Mouse (Mus musculus): ENCODE data around the gene Fbxl14. TPM values are rescaled to one million over a fixed set of nuclear protein-coding genes. Genes with fewer than 3 reads are reported as not detected.

Gene Fbxl14
- polyA plus RNA-seq, 1 experiment from 2014 or later: 2.1 TPM

GRCm38 (mm10) chr6:119486381-119487084 lies 7.1 kb downstream of the Fbxl14 start:
- Histone ChIP-seq H3K4me2 (no peak overlapping the region), H3K27ac (replicated peaks) (no peak overlapping the region), H3K36me3 (peaks cover 6% of the 10 kb centered on the region; the same call in 1 of the 2 replicates), H3K9me3 (replicated peaks) (no peaks in the 10 kb centered on the region), H3K27me3 (replicated peaks) (no peaks in the 10 kb centered on the region), H3K4me3 (replicated peaks) (no peak overlapping the region), H3K9ac (replicated peaks) (no peak overlapping the region), H3K4me1 (peaks cover 60% of the 10 kb centered on the region)
- no peak for ATAC-seq (ENCODE audit: low FRiP score)
- 88% methylated on average over 12 of the region's 12 CpGs for WGBS

GRCm38 (mm10) chr6:119487085-119487458 lies 7.6 kb downstream of the Fbxl14 start:
- no peak for ATAC-seq (ENCODE audit: low FRiP score)
- Histone ChIP-seq H3K4me3 (replicated peaks) (no peak overlapping the region), H3K4me1 (peaks cover 55% of the 10 kb centered on the region), H3K4me2 (no peak overlapping the region), H3K9ac (replicated peaks) (no peak overlapping the region), H3K27ac (replicated peaks) (no peak overlapping the region), H3K9me3 (replicated peaks) (no peaks in the 10 kb centered on the region), H3K27me3 (replicated peaks) (no peaks in the 10 kb centered on the region), H3K36me3 (peaks cover 6% of the 10 kb centered on the region; the same call in 1 of the 2 replicates)
- WGBS: 92% methylated on average over 7 of the region's 7 CpGs

DNA sequence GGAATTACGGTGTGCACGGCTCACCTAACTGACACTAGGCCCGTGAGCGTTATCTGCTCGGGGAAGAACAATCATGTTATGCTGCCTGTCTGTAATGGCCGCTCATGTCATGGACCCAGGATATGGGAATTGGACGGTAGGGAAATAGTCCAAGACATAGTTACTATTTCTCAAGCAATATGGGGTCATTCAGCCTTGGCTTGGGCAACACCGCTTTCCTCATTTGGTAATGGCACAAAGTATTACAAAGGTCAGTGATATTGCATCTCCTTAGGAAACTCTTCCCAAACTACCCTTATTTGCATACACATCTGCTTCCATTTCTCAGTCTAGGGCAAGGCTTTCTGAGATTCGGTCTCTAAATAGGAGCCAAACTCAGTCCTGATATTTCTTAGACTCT lies 8.2 kb downstream of the Fbxl14 start:
- peaks cover 6% of the 10 kb centered on the region; the same call in 1 of the 2 replicates for H3K36me3 ChIP-seq
- peaks cover 51% of the 10 kb centered on the region for H3K4me1 ChIP-seq
- no peak overlapping the region for H3K9ac ChIP-seq (replicated peaks)
- 92% methylated on average over 9 of the region's 9 CpGs for WGBS
- no peaks in the 10 kb centered on the region for H3K9me3 ChIP-seq (replicated peaks)
- H3K4me2 ChIP-seq: no peak overlapping the region
- ATAC-seq (ENCODE audit: low FRiP score): no peak
- no peak overlapping the region for H3K27ac ChIP-seq (replicated peaks)
- 0 out of 2 replicates have a peak, but pooled peaks cover 2% of the 10 kb centered on the region for H3K27me3 ChIP-seq (replicated peaks)
- no peak overlapping the region for H3K4me3 ChIP-seq (replicated peaks)

DNA sequence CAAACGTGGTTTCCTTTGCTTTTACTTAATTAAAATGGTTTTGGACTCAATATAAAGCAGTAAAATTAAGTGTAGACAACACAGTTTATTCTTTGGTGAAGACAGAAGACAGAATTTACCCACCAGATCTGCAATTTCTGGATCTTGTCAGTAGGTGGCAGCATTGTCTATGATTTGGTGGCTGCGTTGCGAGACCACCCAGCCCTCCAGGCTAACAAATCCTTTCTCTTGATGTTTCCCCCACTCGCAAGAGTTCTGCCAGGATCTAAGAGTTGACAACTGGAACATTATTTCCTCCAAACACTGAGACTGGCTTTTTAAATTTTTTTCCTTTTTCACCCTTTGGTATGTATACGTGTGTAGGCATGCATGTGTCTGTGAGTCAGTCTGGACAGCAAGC lies 10.3 kb downstream of the Fbxl14 start:
- Histone ChIP-seq H3K36me3 (peaks cover under 1% of the 10 kb centered on the region; the same call in 1 of the 2 replicates), H3K27me3 (replicated peaks) (0 out of 2 replicates have a peak, but pooled peaks cover 3% of the 10 kb centered on the region), H3K9ac (replicated peaks) (no peak overlapping the region), H3K4me1 (peaks cover 30% of the 10 kb centered on the region), H3K9me3 (replicated peaks) (no peaks in the 10 kb centered on the region), H3K4me3 (replicated peaks) (no peak overlapping the region), H3K4me2 (peak overlapping the region; percentile 36), H3K27ac (replicated peaks) (no peak overlapping the region)
- WGBS: 14% methylated on average over 5 of the region's 5 CpGs
- ATAC-seq (ENCODE audit: low FRiP score): peak; percentile 52; the same call in 1 of the 2 replicates

DNA sequence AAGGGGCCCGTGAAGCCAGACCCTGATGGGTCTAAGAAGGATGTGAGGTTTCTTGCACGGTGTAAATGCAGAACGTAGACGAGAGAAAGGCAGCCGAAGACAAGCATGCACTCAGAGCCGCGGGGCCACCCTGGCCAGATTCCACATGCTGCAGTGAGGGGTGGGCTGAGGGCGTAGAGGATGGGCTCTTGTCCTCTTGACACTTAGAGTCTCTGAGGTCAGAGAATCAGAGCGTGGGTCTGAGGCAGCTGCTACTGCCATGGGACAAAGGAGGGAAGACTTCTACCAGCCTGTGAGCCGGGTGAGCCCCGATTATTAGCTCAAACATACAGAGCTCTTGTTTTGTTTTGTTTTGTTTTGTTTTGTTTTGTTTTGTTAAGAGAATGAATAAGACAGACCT lies 11.1 kb downstream of the Fbxl14 start:
- peak overlapping the region; percentile 1; the same call in 1 of the 2 replicates for H3K4me3 ChIP-seq (replicated peaks)
- H3K36me3 ChIP-seq: no peaks in the 10 kb centered on the region
- H3K4me2 ChIP-seq: peak overlapping the region; percentile 47

GRCm38 (mm10) chr6:119491006-119491405 lies 11.5 kb downstream of the Fbxl14 start:
- WGBS: 14% methylated on average over 11 of the region's 11 CpGs
- Histone ChIP-seq H3K36me3 (no peaks in the 10 kb centered on the region), H3K27ac (replicated peaks) (no peak overlapping the region), H3K9ac (replicated peaks) (no peak overlapping the region), H3K4me2 (peak overlapping the region; percentile 47), H3K9me3 (replicated peaks) (no peaks in the 10 kb centered on the region), H3K27me3 (replicated peaks) (0 out of 2 replicates have a peak, but pooled peaks cover 3% of the 10 kb centered on the region), H3K4me3 (replicated peaks) (peak overlapping the region; percentile 1; the same call in 1 of the 2 replicates), H3K4me1 (peaks cover 18% of the 10 kb centered on the region)
- no peak for ATAC-seq (ENCODE audit: low FRiP score)

More for the DNA sequence above, 11.1 kb downstream of the Fbxl14 start:
- Histone ChIP-seq H3K9ac (replicated peaks) (0 out of 2 replicates have a peak overlapping the region, but pooled peaks have one; percentile 14), H3K27ac (replicated peaks) (no peak overlapping the region), H3K27me3 (replicated peaks) (0 out of 2 replicates have a peak, but pooled peaks cover 3% of the 10 kb centered on the region), H3K9me3 (replicated peaks) (no peaks in the 10 kb centered on the region), H3K4me1 (peaks cover 23% of the 10 kb centered on the region)
- 14% methylated on average over 11 of the region's 11 CpGs for WGBS
- 0 out of 2 replicates have a peak, but pooled peaks have one; percentile 19 for ATAC-seq (ENCODE audit: low FRiP score)

GRCm38 (mm10) chr6:119491997-119492629 lies 12.6 kb downstream of the Fbxl14 start:
- no peak overlapping the region for H3K4me2 ChIP-seq
- ATAC-seq (ENCODE audit: low FRiP score): no peak
- 0 out of 2 replicates have a peak, but pooled peaks cover 3% of the 10 kb centered on the region for H3K27me3 ChIP-seq (replicated peaks)
- H3K27ac ChIP-seq (replicated peaks): no peak overlapping the region
- no peaks in the 10 kb centered on the region for H3K36me3 ChIP-seq
- H3K4me3 ChIP-seq (replicated peaks): no peak overlapping the region
- H3K9ac ChIP-seq (replicated peaks): no peak overlapping the region
- no peaks in the 10 kb centered on the region for H3K9me3 ChIP-seq (replicated peaks)
- H3K4me1 ChIP-seq: peaks cover 17% of the 10 kb centered on the region
- WGBS: 43% methylated on average over 9 of the region's 9 CpGs

- WGBS: 28% methylated on average over 7 of the region's 7 CpGs
- no peak overlapping the region for H3K4me3 ChIP-seq (replicated peaks)
- H3K9me3 ChIP-seq (replicated peaks): no peaks in the 10 kb centered on the region
- H3K4me2 ChIP-seq: no peak overlapping the region
- no peak overlapping the region for H3K27ac ChIP-seq (replicated peaks)
- ATAC-seq (ENCODE audit: low FRiP score): no peak
- no peaks in the 10 kb centered on the region for H3K36me3 ChIP-seq
- peaks cover 17% of the 10 kb centered on the region for H3K4me1 ChIP-seq
- H3K27me3 ChIP-seq (replicated peaks): 0 out of 2 replicates have a peak, but pooled peaks cover 3% of the 10 kb centered on the region
- H3K9ac ChIP-seq (replicated peaks): no peak overlapping the region
Observed at GRCm38 (mm10) chr6:119492630-119493014, 13.2 kb downstream of the Fbxl14 start.

- Histone ChIP-seq H3K36me3 (no peaks in the 10 kb centered on the region), H3K27ac (replicated peaks) (no peak overlapping the region), H3K9me3 (replicated peaks) (no peaks in the 10 kb centered on the region), H3K4me2 (no peak overlapping the region), H3K9ac (replicated peaks) (no peak overlapping the region), H3K4me3 (replicated peaks) (no peak overlapping the region), H3K27me3 (replicated peaks) (no peaks in the 10 kb centered on the region), H3K4me1 (peaks cover 4% of the 10 kb centered on the region; the same call in 1 of the 2 replicates)
- 19% methylated on average over 5 of the region's 5 CpGs for WGBS
- no peak for ATAC-seq (ENCODE audit: low FRiP score)
Observed at GRCm38 (mm10) chr6:119499271-119499670, 19.8 kb downstream of the Fbxl14 start.

DNA sequence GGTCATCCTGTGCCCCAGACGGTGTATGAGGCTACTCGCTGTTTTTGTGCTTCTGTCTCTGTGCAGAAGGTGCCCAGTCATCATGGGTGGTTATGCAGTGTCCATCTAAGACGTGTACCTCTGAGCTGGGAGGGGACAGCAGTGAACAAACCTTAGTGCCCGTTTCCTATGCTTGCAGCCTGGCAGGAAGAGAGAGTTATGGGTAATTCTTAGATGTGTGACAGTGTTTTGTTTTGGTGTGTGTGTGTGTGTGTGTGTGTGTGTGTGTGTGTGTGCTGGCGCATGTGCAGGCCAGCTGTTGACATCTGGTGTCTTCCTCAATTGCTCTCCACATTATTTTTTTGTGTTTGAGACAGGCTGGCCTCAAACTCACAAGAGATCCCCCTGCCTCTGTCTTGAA lies 20.6 kb downstream of the Fbxl14 start:
- no peak overlapping the region for H3K4me2 ChIP-seq
- H3K9ac ChIP-seq (replicated peaks): no peak overlapping the region
- H3K36me3 ChIP-seq: no peaks in the 10 kb centered on the region
- no peak overlapping the region for H3K27ac ChIP-seq (replicated peaks)
- no peaks in the 10 kb centered on the region for H3K27me3 ChIP-seq (replicated peaks)
- no peak for ATAC-seq (ENCODE audit: low FRiP score)
- peaks cover 4% of the 10 kb centered on the region; the same call in 1 of the 2 replicates for H3K4me1 ChIP-seq
- WGBS: 58% methylated on average over 5 of the region's 5 CpGs
- H3K9me3 ChIP-seq (replicated peaks): no peaks in the 10 kb centered on the region
- no peak overlapping the region for H3K4me3 ChIP-seq (replicated peaks)

DNA sequence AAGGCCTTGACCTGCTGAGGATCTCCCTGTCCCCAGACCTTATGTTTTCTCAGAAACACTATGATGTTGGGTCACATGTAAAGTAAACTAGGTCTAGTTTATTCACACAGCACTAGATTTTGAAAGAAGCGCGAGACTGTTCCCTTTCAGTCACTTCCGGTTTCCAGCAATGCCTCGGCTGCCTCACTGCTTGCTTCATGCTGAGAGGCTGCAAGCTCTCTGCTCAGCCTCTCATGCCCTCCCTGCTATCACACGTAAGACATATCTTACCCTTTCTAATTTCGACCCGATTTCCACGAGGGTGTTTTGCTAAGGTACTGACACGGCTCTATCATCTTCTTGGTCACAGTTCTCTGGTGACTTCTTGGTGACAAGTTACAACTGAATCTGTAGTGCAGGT lies 22.6 kb downstream of the Fbxl14 start:
- no peak overlapping the region for H3K9ac ChIP-seq (replicated peaks)
- peaks cover 4% of the 10 kb centered on the region; the same call in 1 of the 2 replicates for H3K4me1 ChIP-seq
- ATAC-seq (ENCODE audit: low FRiP score): no peak
- no peaks in the 10 kb centered on the region for H3K9me3 ChIP-seq (replicated peaks)
- WGBS: 61% methylated on average over 9 of the region's 9 CpGs
- no peaks in the 10 kb centered on the region for H3K36me3 ChIP-seq
- no peak overlapping the region for H3K4me3 ChIP-seq (replicated peaks)
- no peak overlapping the region for H3K4me2 ChIP-seq
- H3K27ac ChIP-seq (replicated peaks): no peak overlapping the region
- H3K27me3 ChIP-seq (replicated peaks): no peaks in the 10 kb centered on the region

DNA sequence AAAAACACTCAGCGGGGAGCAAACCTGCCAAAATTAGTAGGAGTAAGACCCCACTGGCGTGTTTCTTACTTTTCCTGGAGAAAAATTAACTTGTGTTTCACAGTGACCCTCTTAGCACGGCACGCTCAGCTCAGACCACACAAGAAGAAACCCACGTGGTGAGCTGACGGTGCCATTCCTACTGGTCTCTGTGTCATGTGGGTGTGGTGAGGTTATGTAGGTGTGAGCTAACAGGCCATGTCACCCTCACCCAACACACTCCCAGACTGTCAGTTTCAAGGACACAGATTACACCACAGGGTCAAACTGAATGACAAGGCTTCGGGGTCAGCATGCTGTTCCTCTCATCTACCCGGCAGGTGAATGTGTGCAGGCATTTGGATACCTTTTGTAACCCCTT lies 25.3 kb downstream of the Fbxl14 start:
- Histone ChIP-seq H3K9ac (replicated peaks) (no peak overlapping the region), H3K27ac (replicated peaks) (no peak overlapping the region), H3K4me1 (no peaks in the 10 kb centered on the region), H3K9me3 (replicated peaks) (no peaks in the 10 kb centered on the region), H3K4me3 (replicated peaks) (no peak overlapping the region), H3K36me3 (no peaks in the 10 kb centered on the region), H3K27me3 (replicated peaks) (no peaks in the 10 kb centered on the region), H3K4me2 (no peak overlapping the region)
- no peak for ATAC-seq (ENCODE audit: low FRiP score)
- 90% methylated on average over 8 of the region's 8 CpGs for WGBS
